ENCODE assay signal across 19 mouse cellular contexts in genomic region chr17:27807542-27808078, GRCm38 (mm10). TPM values are rescaled to one million over a fixed set of nuclear protein-coding genes. Genes with fewer than 3 reads are reported as not detected.
DNase-seq lines count a peak whose midpoint lies in the region; ATAC-seq lines count a peak whose summit lies in the region.
"Had no signal": no experiment of that assay in that cellular context is flagged by ENCODE, and none has a peak within 500 bp of the region (broad histone marks: within the 10 kb centered on the region; RNA-seq: fewer than 3 reads in every experiment).

No protein-coding gene starts in this region.

- H3K4me3 ChIP-seq in embryonic facial prominence, embryonic 11.5 days (ENCODE audit: low read depth, low read length): no peak overlapping the region
- no peak overlapping the region for H3K4me3 ChIP-seq in embryonic facial prominence, embryonic 10.5 days
- no peak overlapping the region for H3K4me3 ChIP-seq in brown adipose tissue, adult 24 weeks (ENCODE audit: insufficient read depth, low read depth, low read length)
- H3K4me3 ChIP-seq in stomach, embryonic 16.5 days (replicated peaks; ENCODE audit: low read length): no peak overlapping the region
- H3K4me3 ChIP-seq: heart, adult 2 months; hindbrain, embryonic 10.5 days; intestine, embryonic 15.5 days had no signal

- H3K27ac ChIP-seq in embryonic facial prominence, embryonic 11.5 days (replicated peaks; ENCODE audit: low read depth, low read length): no peak overlapping the region
- no peak overlapping the region for H3K27ac ChIP-seq in embryonic facial prominence, embryonic 10.5 days (replicated peaks)
- peak overlapping the region; percentile 21 for H3K27ac ChIP-seq in brown adipose tissue, adult 24 weeks (replicated peaks; ENCODE audit: low read depth, low read length)
- peak overlapping the region; percentile 50 for H3K27ac ChIP-seq in stomach, embryonic 16.5 days (ENCODE audit: low read length)
- H3K27ac ChIP-seq: heart, adult 2 months; hindbrain, embryonic 10.5 days; hindbrain, embryonic 14.5 days; intestine, embryonic 15.5 days had no signal

- no peaks in the 10 kb centered on the region for H3K4me1 ChIP-seq in embryonic facial prominence, embryonic 11.5 days (ENCODE audit: control insufficient read depth, insufficient read depth, low read length)
- peaks cover 13% of the 10 kb centered on the region for H3K4me1 ChIP-seq in embryonic facial prominence, embryonic 10.5 days
- peaks cover 43% of the 10 kb centered on the region for H3K4me1 ChIP-seq in brown adipose tissue, adult 24 weeks (ENCODE audit: control insufficient read depth, insufficient read depth, insufficient read length, low read length)
- H3K4me1 ChIP-seq in stomach, embryonic 16.5 days (ENCODE audit: control insufficient read depth, insufficient read depth, low read length): peaks cover 21% of the 10 kb centered on the region

- H3K27me3 ChIP-seq in embryonic facial prominence, embryonic 11.5 days (ENCODE audit: control insufficient read depth, insufficient read depth, low read length): no peaks in the 10 kb centered on the region
- H3K27me3 ChIP-seq in embryonic facial prominence, embryonic 10.5 days (replicated peaks; ENCODE audit: low read depth, poor library complexity, severe bottlenecking): no peaks in the 10 kb centered on the region
- no peaks in the 10 kb centered on the region for H3K27me3 ChIP-seq in stomach, embryonic 16.5 days (ENCODE audit: control insufficient read depth, insufficient read depth, low read length)
- H3K27me3 ChIP-seq: CH12.LX; intestine, embryonic 15.5 days had no signal

- no peaks in the 10 kb centered on the region for H3K36me3 ChIP-seq in embryonic facial prominence, embryonic 11.5 days (replicated peaks; ENCODE audit: control insufficient read depth, insufficient read depth, low read depth, low read length)
- peaks cover 4% of the 10 kb centered on the region; the same call in 1 of the 2 replicates for H3K36me3 ChIP-seq in embryonic facial prominence, embryonic 10.5 days (replicated peaks)
- no peaks in the 10 kb centered on the region for H3K36me3 ChIP-seq in stomach, embryonic 16.5 days (ENCODE audit: control insufficient read depth, insufficient read depth, low read length)
- H3K36me3 ChIP-seq: intestine, embryonic 15.5 days had no signal

- ATAC-seq in embryonic facial prominence, embryonic 11.5 days (replicated peaks; ENCODE audit: insufficient number of reproducible peaks, low FRiP score, low TSS enrichment, low read depth): no peak
- no peak for ATAC-seq in stomach, embryonic 16.5 days (ENCODE audit: insufficient read depth, low FRiP score)
- ATAC-seq in granulocyte monocyte progenitor cell, adult 5-6 weeks (replicated peaks; ENCODE audit: poor library complexity, severe bottlenecking): no peak
- ATAC-seq: forebrain, embryonic 14.5 days; intestine, embryonic 15.5 days had no signal

- H3K4me2 ChIP-seq in embryonic facial prominence, embryonic 11.5 days (ENCODE audit: low read depth, low read length): no peak overlapping the region
- no peak overlapping the region for H3K4me2 ChIP-seq in stomach, embryonic 16.5 days (ENCODE audit: low read depth, low read length)
- H3K4me2 ChIP-seq: heart, embryonic 11.5 days; hindbrain, embryonic 14.5 days; intestine, embryonic 15.5 days had no signal

- H3K9ac ChIP-seq in embryonic facial prominence, embryonic 11.5 days (replicated peaks; ENCODE audit: low read length): no peak overlapping the region
- H3K9ac ChIP-seq in stomach, embryonic 16.5 days (ENCODE audit: low read length): no peak overlapping the region
- H3K9ac ChIP-seq: hindbrain, embryonic 14.5 days; intestine, embryonic 15.5 days had no signal

- peak; percentile 45 for DNase-seq in embryonic facial prominence, embryonic 11.5 days (ENCODE audit: low spot score)
- no peak for DNase-seq in embryonic facial prominence, embryonic 10.5 days (ENCODE audit: low spot score)
- peak; percentile 41 for DNase-seq in lung, postnatal 36 days
- no peak for DNase-seq in lung, postnatal 14 days
- DNase-seq in yolk sac, embryonic 10.5 days (ENCODE audit: low spot score): no peak
- DNase-seq: adrenal gland, postnatal 10 days; cerebellum, adult 18-20 months; cerebellum, adult 9-11 months; cerebellum, postnatal 36 days; heart, adult 2 months had no signal

- H3K9me3 ChIP-seq in embryonic facial prominence, embryonic 11.5 days (replicated peaks; ENCODE audit: control insufficient read depth, low read length): no peaks in the 10 kb centered on the region
- H3K9me3 ChIP-seq in embryonic facial prominence, embryonic 10.5 days: no peaks in the 10 kb centered on the region
- H3K9me3 ChIP-seq in stomach, embryonic 16.5 days (replicated peaks; ENCODE audit: control insufficient read depth, low read length): no peaks in the 10 kb centered on the region
- H3K9me3 ChIP-seq: hindbrain, embryonic 10.5 days; intestine, embryonic 15.5 days had no signal

- 59% methylated on average over 2 of the region's 2 CpGs for WGBS in embryonic facial prominence, embryonic 11.5 days
- WGBS in embryonic facial prominence, embryonic 10.5 days: 72% methylated on average over 2 of the region's 2 CpGs
- 63% methylated on average over 2 of the region's 2 CpGs for WGBS in stomach, embryonic 16.5 days

RNA-seq across cellular contexts. Expression of gene D17Wsu92e, which starts 12.8 kb away (rescaled TPM):
- 12.4 and 12.7 TPM in 2 replicates for polyA plus RNA-seq in embryonic facial prominence, embryonic 11.5 days (2014; fragmentation: Nextera tagmentation; extraction: Ambion mirVana)
- 15.5 and 15.7 TPM in 2 replicates for polyA plus RNA-seq in embryonic facial prominence, embryonic 10.5 days (2016; fragmentation: Nextera tagmentation; extraction: Ambion mirVana)
- polyA plus RNA-seq in brown adipose tissue, adult 24 weeks (2012; ENCODE audit: insufficient read depth, insufficient read length, missing spikeins): 62.2 and 89.1 TPM in 2 replicates
- 21.2 and 23.3 TPM in 2 replicates for polyA plus RNA-seq in stomach, embryonic 16.5 days (2015; fragmentation: Nextera tagmentation; extraction: Ambion mirVana)
- 47.9 and 51.2 TPM in 2 replicates for total RNA-seq in granulocyte monocyte progenitor cell, adult 5-6 weeks (2014; fragmentation: Nextera tagmentation)
- total RNA-seq in granulocyte monocyte progenitor cell, adult 5-6 weeks (2017): 46.3 and 50.6 TPM in 2 replicates

RNA-seq across cellular contexts. Expression of gene Snrpc, which starts 30.3 kb away (rescaled TPM):
- polyA plus RNA-seq in embryonic facial prominence, embryonic 11.5 days (2014; fragmentation: Nextera tagmentation; extraction: Ambion mirVana): 355 and 368 TPM in 2 replicates
- polyA plus RNA-seq in embryonic facial prominence, embryonic 10.5 days (2016; fragmentation: Nextera tagmentation; extraction: Ambion mirVana): 412 and 414 TPM in 2 replicates
- 50.9 and 79.9 TPM in 2 replicates for polyA plus RNA-seq in brown adipose tissue, adult 24 weeks (2012; ENCODE audit: insufficient read depth, insufficient read length, missing spikeins)
- 228 and 245 TPM in 2 replicates for polyA plus RNA-seq in stomach, embryonic 16.5 days (2015; fragmentation: Nextera tagmentation; extraction: Ambion mirVana)
- total RNA-seq in granulocyte monocyte progenitor cell, adult 5-6 weeks (2014; fragmentation: Nextera tagmentation): 132 and 184 TPM in 2 replicates
- 117 and 161 TPM in 2 replicates for total RNA-seq in granulocyte monocyte progenitor cell, adult 5-6 weeks (2017)

RNA-seq across cellular contexts. Expression of gene Uhrf1bp1, which starts 48.6 kb away (rescaled TPM):
- 5.2 and 6.4 TPM in 2 replicates for polyA plus RNA-seq in embryonic facial prominence, embryonic 11.5 days (2014; fragmentation: Nextera tagmentation; extraction: Ambion mirVana)
- polyA plus RNA-seq in embryonic facial prominence, embryonic 10.5 days (2016; fragmentation: Nextera tagmentation; extraction: Ambion mirVana): 9.5 and 10.3 TPM in 2 replicates
- 6.1 and 11.2 TPM in 2 replicates for polyA plus RNA-seq in brown adipose tissue, adult 24 weeks (2012; ENCODE audit: insufficient read depth, insufficient read length, missing spikeins)
- polyA plus RNA-seq in stomach, embryonic 16.5 days (2015; fragmentation: Nextera tagmentation; extraction: Ambion mirVana): 4.4 and 5.9 TPM in 2 replicates
- total RNA-seq in granulocyte monocyte progenitor cell, adult 5-6 weeks (2014; fragmentation: Nextera tagmentation): 13.6 and 19.4 TPM in 2 replicates
- total RNA-seq in granulocyte monocyte progenitor cell, adult 5-6 weeks (2017): 6.7 and 6.9 TPM in 2 replicates

Comparison
In these comparisons a context has a peak if more than half of its experiments do, and no peak if none do; other contexts are left out.
1. DNase-seq: peak in embryonic facial prominence, embryonic 11.5 days (single experiment) and lung, postnatal 36 days (single experiment); none in embryonic facial prominence, embryonic 10.5 days (single experiment), lung, postnatal 14 days (single experiment) and yolk sac, embryonic 10.5 days (single experiment).
2. H3K27ac ChIP-seq: peak in brown adipose tissue, adult 24 weeks (single experiment) and stomach, embryonic 16.5 days (single experiment); none in embryonic facial prominence, embryonic 11.5 days (single experiment) and embryonic facial prominence, embryonic 10.5 days (single experiment).